Mouse (Mus musculus) lung, adult 2 months (tissue): Measurements from ENCODE around the gene Top1. TPM values are rescaled to one million over a fixed set of nuclear protein-coding genes. Genes with fewer than 3 reads are reported as not detected.

Source experiments
- DNase-seq: peaks from one replicate; pipeline ENCODE4 v3.0.0; 2022
- H3K4me1 ChIP-seq: fragments of 200-500 bp; 2 replicates; pipeline ENCODE4 v1.6.1; 2011; ENCODE audit warnings: low read length; ENCODE audit not compliant: control insufficient read depth, insufficient read depth
- H3K4me3 ChIP-seq: fragments of 200-500 bp; replicated peaks from 2 replicates; pipeline ENCODE3; 2011; ENCODE audit warnings: low read depth, mild to moderate bottlenecking, control low read depth, low read length; ENCODE audit errors: extremely low read depth
- CTCF ChIP-seq: fragments of 200-500 bp; IDR thresholded peaks from 2 replicates; pipeline ENCODE4 v1.5.1; 2011; ENCODE audit warnings: mild to moderate bottlenecking, low read length, control low read depth; ENCODE audit not compliant: insufficient read depth
- POLR2A ChIP-seq: fragments of 200-500 bp; IDR thresholded peaks from 2 replicates; pipeline ENCODE4 v1.6.1; 2011; ENCODE audit warnings: low read depth, mild to moderate bottlenecking, control low read depth, low read length, borderline replicate concordance; ENCODE audit errors: extremely low read depth
- WGBS: fragments of 180-500 bp; shearing (Covaris S2); methylation state at CpG from one replicate; pipeline ENCODE4 v1.1.7; 2018; 5-methylcytosine and 5-hydroxymethylcytosine counted together
- polyA plus RNA-seq: library from polyadenylated mRNA; depleted of rRNA; stranded (reverse); fragments of >200 nt; gene quantifications from 2 replicates; pipeline ENCODE4 v1.2.3, GENCODE M21; 2012; rRNA removed

Top1 gene
- polyA plus RNA-seq = 10.7 and 14.2 TPM in 2 replicates

- TF ChIP-seq CTCF (no peak), POLR2A (peak; percentile 99)
- Histone ChIP-seq H3K4me1 (peaks cover 7% of the 10 kb centered on the region), H3K4me3 (peak within 1 kb of the TSS; percentile 67)
- DNase-seq = peak; percentile 98
- WGBS = under 1% methylated on average over 50 of the region's 50 CpGs
Observed at GRCm38 (mm10) chr2:160645614-160646137, at the start of gene Top1. Gene Top1 (plus strand): TSS chr2:160645888.

- H3K4me3 ChIP-seq = no peak overlapping the region
- DNase-seq = peak; percentile 68
- TF ChIP-seq POLR2A (no peak), CTCF (peak; percentile 98)
- 32% methylated on average over 12 of the region's 12 CpGs for WGBS
- H3K4me1 ChIP-seq = no peaks in the 10 kb centered on the region; the same call in 1 of the 2 replicates
Observed at GRCm38 (mm10) chr2:160597582-160598281, 48.0 kb upstream of the Top1 start.

- WGBS = 30% methylated on average over 1 of the region's 1 CpGs
- H3K4me3 ChIP-seq = no peak overlapping the region
- no peak for DNase-seq
- TF ChIP-seq POLR2A = no peak
- TF ChIP-seq CTCF = peak; percentile 68
- no peaks in the 10 kb centered on the region; the same call in 1 of the 2 replicates for H3K4me1 ChIP-seq
Observed at GRCm38 (mm10) chr2:160601805-160602204, 43.9 kb upstream of the Top1 start.

- TF ChIP-seq CTCF (no peak), POLR2A (no peak)
Observed at GRCm38 (mm10) chr2:160603154-160603933, 42.3 kb upstream of the Top1 start.

GRCm38 (mm10) chr2:160610012-160610411 lies 35.7 kb upstream of the Top1 start:
- H3K4me3 ChIP-seq = no peak overlapping the region
- no peak for DNase-seq
- H3K4me1 ChIP-seq = peaks cover 4% of the 10 kb centered on the region
- WGBS = 35% methylated on average over 2 of the region's 2 CpGs
- TF ChIP-seq CTCF (no peak), POLR2A (no peak)

More at GRCm38 (mm10) chr2:160603154-160603933, 42.3 kb upstream of the Top1 start:
- Histone ChIP-seq H3K4me1 (no peaks in the 10 kb centered on the region; the same call in 1 of the 2 replicates), H3K4me3 (no peak overlapping the region)
- 67% methylated on average over 10 of the region's 10 CpGs for WGBS
- no peak for DNase-seq

GRCm38 (mm10) chr2:160613186-160613919 lies 32.3 kb upstream of the Top1 start:
- H3K4me1 ChIP-seq = peaks cover 4% of the 10 kb centered on the region
- no peak for DNase-seq
- WGBS = 60% methylated on average over 5 of the region's 5 CpGs
- no peak overlapping the region for H3K4me3 ChIP-seq
- no peak for TF ChIP-seq CTCF
- TF ChIP-seq POLR2A = no peak

GRCm38 (mm10) chr2:160617741-160618140 lies 27.9 kb upstream of the Top1 start:
- TF ChIP-seq CTCF (no peak), POLR2A (no peak)
- no peak for DNase-seq
- no peak overlapping the region for H3K4me3 ChIP-seq
- peaks cover 20% of the 10 kb centered on the region for H3K4me1 ChIP-seq
- WGBS = 86% methylated on average over 6 of the region's 6 CpGs

- WGBS = 69% methylated on average over 6 of the region's 6 CpGs
- Histone ChIP-seq H3K4me3 (no peak overlapping the region), H3K4me1 (peaks cover 17% of the 10 kb centered on the region)
- DNase-seq = no peak
- no peak for TF ChIP-seq CTCF
- no peak for TF ChIP-seq POLR2A
Observed at GRCm38 (mm10) chr2:160618619-160619220, 27.0 kb upstream of the Top1 start.

GRCm38 (mm10) chr2:160619300-160619699 lies 26.4 kb upstream of the Top1 start:
- no peak for DNase-seq
- 45% methylated on average over 5 of the region's 5 CpGs for WGBS
- no peak for TF ChIP-seq CTCF
- no peak for TF ChIP-seq POLR2A
- no peak overlapping the region for H3K4me3 ChIP-seq
- peaks cover 17% of the 10 kb centered on the region for H3K4me1 ChIP-seq
